19 mouse cellular contexts compared by ENCODE assay signal in genomic region chr7:79771561-79772512, GRCm38 (mm10). TPM values are rescaled to one million over a fixed set of nuclear protein-coding genes. Genes with fewer than 3 reads are reported as not detected.
A peak's percentile ranks its signal among the peaks of the same experiment; 100 is the strongest.
DNase-seq lines count a peak whose midpoint lies in the region; ATAC-seq and TF ChIP-seq lines count a peak whose summit lies in the region.
"Had no signal": no experiment of that assay in that cellular context is flagged by ENCODE, and none has a peak within 500 bp of the region (broad histone marks: within the 10 kb centered on the region; RNA-seq: fewer than 3 reads in every experiment).

No protein-coding gene starts in this region.

- no peak overlapping the region for H3K4me3 ChIP-seq in kidney, embryonic 16.5 days (ENCODE audit: low read length)
- H3K4me3 ChIP-seq in ES-Bruce4 (ENCODE audit: low read depth, low read length), result peak overlapping the region; percentile 25; the same call in 1 of the 2 replicates
- no peak overlapping the region for H3K4me3 ChIP-seq in hindbrain, embryonic 12.5 days
- H3K4me3 ChIP-seq: limb, embryonic 12.5 days; neural tube, embryonic 13.5 days had no signal

- H3K9ac ChIP-seq in kidney, embryonic 16.5 days (replicated peaks; ENCODE audit: low read length), result no peak overlapping the region
- H3K9ac ChIP-seq in ES-Bruce4 (ENCODE audit: low read depth, poor library complexity, severe bottlenecking), result no peak overlapping the region
- H3K9ac ChIP-seq in hindbrain, embryonic 12.5 days, result no peak overlapping the region
- H3K9ac ChIP-seq: limb, embryonic 12.5 days; neural tube, embryonic 13.5 days had no signal

- peak; percentile 57; the same call in 1 of the 2 replicates for ATAC-seq in kidney, embryonic 16.5 days (ENCODE audit: low FRiP score, low TSS enrichment)
- ATAC-seq in hindbrain, embryonic 12.5 days (ENCODE audit: low FRiP score), result no peak
- ATAC-seq: hindbrain, embryonic 16.5 days; Patski had no signal

- 46% methylated on average over 15 of the region's 15 CpGs for WGBS in kidney, embryonic 16.5 days
- WGBS in hindbrain, embryonic 12.5 days, result 41% methylated on average over 15 of the region's 15 CpGs

- no peak for TF ChIP-seq POLR2A in ES-Bruce4 (IDR thresholded peaks at IDR 0.05; ENCODE audit: insufficient read depth, low read length)

- H3K4me1 ChIP-seq in kidney, embryonic 16.5 days (ENCODE audit: insufficient read depth, low read length), result no peaks in the 10 kb centered on the region
- H3K4me1 ChIP-seq in ES-Bruce4 (ENCODE audit: control insufficient read depth, insufficient read depth, low read length), result no peaks in the 10 kb centered on the region
- H3K4me1 ChIP-seq in hindbrain, embryonic 12.5 days, result no peaks in the 10 kb centered on the region
- H3K4me1 ChIP-seq: limb, embryonic 12.5 days; neural tube, embryonic 13.5 days had no signal

- H3K27me3 ChIP-seq in kidney, embryonic 16.5 days (ENCODE audit: insufficient read depth, low read length), result no peaks in the 10 kb centered on the region
- H3K27me3 ChIP-seq in ES-Bruce4 (ENCODE audit: control insufficient read depth, insufficient read depth, low read length, poor library complexity, severe bottlenecking), result no peaks in the 10 kb centered on the region
- peaks cover 5% of the 10 kb centered on the region; the same call in 1 of the 2 replicates for H3K27me3 ChIP-seq in hindbrain, embryonic 12.5 days
- H3K27me3 ChIP-seq: neural tube, embryonic 13.5 days had no signal

- no peak overlapping the region for H3K27ac ChIP-seq in kidney, embryonic 16.5 days (ENCODE audit: low read length)
- no peak overlapping the region for H3K27ac ChIP-seq in ES-Bruce4 (ENCODE audit: insufficient read depth, low read length)
- no peak overlapping the region for H3K27ac ChIP-seq in hindbrain, embryonic 12.5 days
- H3K27ac ChIP-seq: limb, embryonic 12.5 days; neural tube, embryonic 13.5 days had no signal

- no peak for TF ChIP-seq EP300 in ES-Bruce4 (IDR thresholded peaks at IDR 0.05; ENCODE audit: insufficient read depth, low read depth, low read length)

- H3K9me3 ChIP-seq in kidney, embryonic 16.5 days (ENCODE audit: low read length), result no peaks in the 10 kb centered on the region
- H3K9me3 ChIP-seq in ES-Bruce4 (replicated peaks; ENCODE audit: control insufficient read depth, insufficient read depth, low read length, poor library complexity, severe bottlenecking), result no peaks in the 10 kb centered on the region
- no peaks in the 10 kb centered on the region for H3K9me3 ChIP-seq in hindbrain, embryonic 12.5 days (replicated peaks)
- H3K9me3 ChIP-seq: limb, embryonic 12.5 days; neural tube, embryonic 13.5 days had no signal

- no peaks in the 10 kb centered on the region for H3K36me3 ChIP-seq in kidney, embryonic 16.5 days (ENCODE audit: insufficient read depth, low read length)
- no peaks in the 10 kb centered on the region for H3K36me3 ChIP-seq in ES-Bruce4 (ENCODE audit: control insufficient read depth, insufficient read depth, low read length, poor library complexity, severe bottlenecking)
- H3K36me3 ChIP-seq in hindbrain, embryonic 12.5 days, result no peaks in the 10 kb centered on the region
- H3K36me3 ChIP-seq: limb, embryonic 12.5 days; neural tube, embryonic 13.5 days had no signal

- TF ChIP-seq CTCF in ES-Bruce4 (IDR thresholded peaks at IDR 0.05; ENCODE audit: low read depth, low read length), result no peak

- peak; percentile 22 for DNase-seq in embryo, embryonic 10 days (ENCODE audit: low spot score)
- DNase-seq in embryo, embryonic 9.5 days (ENCODE audit: extremely low spot score), result no peak
- DNase-seq in kidney, adult 18-20 months, result no peak
- DNase-seq in embryo, embryonic 11 days, result peak; percentile 21
- no peak for DNase-seq in urinary bladder, postnatal 14 days (ENCODE audit: low spot score)
- DNase-seq: B cell, adult 2 months; gastrocnemius, postnatal 25 days; kidney, postnatal 10 days; midbrain, embryonic 14.5 days had no signal

- no peak overlapping the region for H3K4me2 ChIP-seq in kidney, embryonic 16.5 days (replicated peaks; ENCODE audit: low read depth, low read length)
- no peak overlapping the region for H3K4me2 ChIP-seq in hindbrain, embryonic 12.5 days (replicated peaks)
- H3K4me2 ChIP-seq: limb, embryonic 12.5 days; neural tube, embryonic 13.5 days had no signal

RNA-seq across cellular contexts. Expression of gene Mesp1, which starts 21.8 kb away (rescaled TPM):
- polyA plus RNA-seq in kidney, embryonic 16.5 days (2015; fragmentation: Nextera tagmentation; extraction: Ambion mirVana), result not detected in 2 replicates
- polyA plus RNA-seq in ES-Bruce4 (2011; ENCODE audit: insufficient read depth, insufficient read length, low read depth, missing spikeins), result not detected in 2 replicates
- polyA plus RNA-seq in hindbrain, embryonic 12.5 days (2016; fragmentation: Nextera tagmentation; extraction: Ambion mirVana), result 0.17 TPM in 1 of 2 replicates, not detected in the other
- polyA plus RNA-seq: limb, embryonic 12.5 days; lung, embryonic 16.5 days; neural tube, embryonic 13.5 days; Patski; stomach, embryonic 16.5 days had no signal

RNA-seq across cellular contexts. Expression of gene Wdr93, which starts 28.9 kb away (rescaled TPM):
- 0.46 and 0.51 TPM in 2 replicates for polyA plus RNA-seq in kidney, embryonic 16.5 days (2015; fragmentation: Nextera tagmentation; extraction: Ambion mirVana)
- polyA plus RNA-seq in ES-Bruce4 (2011; ENCODE audit: insufficient read depth, insufficient read length, low read depth, missing spikeins), result 0.97 and 1.9 TPM in 2 replicates
- 0.57 and 0.72 TPM in 2 replicates for polyA plus RNA-seq in hindbrain, embryonic 12.5 days (2016; fragmentation: Nextera tagmentation; extraction: Ambion mirVana)

RNA-seq across cellular contexts. Expression of gene Pex11a, which starts 28.9 kb away (rescaled TPM):
- 10.5 and 14.3 TPM in 2 replicates for polyA plus RNA-seq in kidney, embryonic 16.5 days (2015; fragmentation: Nextera tagmentation; extraction: Ambion mirVana)
- 7.8 and 8.7 TPM in 2 replicates for polyA plus RNA-seq in ES-Bruce4 (2011; ENCODE audit: insufficient read depth, insufficient read length, low read depth, missing spikeins)
- polyA plus RNA-seq in hindbrain, embryonic 12.5 days (2016; fragmentation: Nextera tagmentation; extraction: Ambion mirVana), result 6.8 and 9.5 TPM in 2 replicates

RNA-seq across cellular contexts. Expression of gene Mesp2, which starts 38.7 kb away (rescaled TPM):
- polyA plus RNA-seq in kidney, embryonic 16.5 days (2015; fragmentation: Nextera tagmentation; extraction: Ambion mirVana), result 0.78 and 0.82 TPM in 2 replicates
- 1.2 and 1.5 TPM in 2 replicates for polyA plus RNA-seq in ES-Bruce4 (2011; ENCODE audit: insufficient read depth, insufficient read length, low read depth, missing spikeins)
- 0.42 and 0.56 TPM in 2 replicates for polyA plus RNA-seq in hindbrain, embryonic 12.5 days (2016; fragmentation: Nextera tagmentation; extraction: Ambion mirVana)

RNA-seq across cellular contexts. Expression of gene Plin1, which starts 39.1 kb away (rescaled TPM):
- 0.34 TPM in 1 of 2 replicates, not detected in the other for polyA plus RNA-seq in kidney, embryonic 16.5 days (2015; fragmentation: Nextera tagmentation; extraction: Ambion mirVana)
- polyA plus RNA-seq in ES-Bruce4 (2011; ENCODE audit: insufficient read depth, insufficient read length, low read depth, missing spikeins), result 0.28 TPM in 1 of 2 replicates, not detected in the other
- not detected in 2 replicates for polyA plus RNA-seq in hindbrain, embryonic 12.5 days (2016; fragmentation: Nextera tagmentation; extraction: Ambion mirVana)
- polyA plus RNA-seq: cortical plate, adult 2 months; limb, embryonic 12.5 days; neural tube, embryonic 13.5 days; stomach, embryonic 16.5 days had no signal

Comparison
In these comparisons a context has a peak if more than half of its experiments do, and no peak if none do; other contexts are left out.
1. DNase-seq: peak in embryo, embryonic 10 days (single experiment) and embryo, embryonic 11 days (single experiment); none in embryo, embryonic 9.5 days (single experiment), kidney, adult 18-20 months (single experiment) and urinary bladder, postnatal 14 days (single experiment).